Mouse (Mus musculus) adrenal gland, postnatal 10 days (tissue): ENCODE data around the gene Znrf2. TPM values are rescaled to one million over a fixed set of nuclear protein-coding genes. Genes with fewer than 3 reads are reported as not detected.

Experiments
- DNase-seq: peaks from one replicate; pipeline ENCODE4 v3.0.0; 2021; ENCODE audit warnings: mixed read lengths
- long read RNA-seq, 2 experiments: library from polyadenylated mRNA; stranded (forward); transcript quantifications; one replicate each; pipeline ENCODE4 v2.0.0; 2021
- total RNA-seq, 2 experiments: library from RNA; stranded (reverse); gene quantifications; 2 replicates each; pipeline ENCODE4 v1.2.3; 2021

Gene Znrf2
- 10 to 100 TPM; 25.5 to 31.6 TPM for total RNA-seq
- long read RNA-seq, experiment 1, full-length matches to known transcripts: 21 of 29 reads
- long read RNA-seq, experiment 1, partial matches to known transcripts: 0 of 29 reads
- long read RNA-seq, experiment 1, other reads (novel, unspliced or antisense): 8 of 29 reads
- long read RNA-seq, experiment 2, full-length matches to known transcripts: 6 of 10 reads
- long read RNA-seq, experiment 2, partial matches to known transcripts: 1 of 10 reads
- long read RNA-seq, experiment 2, other reads (novel, unspliced or antisense): 3 of 10 reads

DNA sequence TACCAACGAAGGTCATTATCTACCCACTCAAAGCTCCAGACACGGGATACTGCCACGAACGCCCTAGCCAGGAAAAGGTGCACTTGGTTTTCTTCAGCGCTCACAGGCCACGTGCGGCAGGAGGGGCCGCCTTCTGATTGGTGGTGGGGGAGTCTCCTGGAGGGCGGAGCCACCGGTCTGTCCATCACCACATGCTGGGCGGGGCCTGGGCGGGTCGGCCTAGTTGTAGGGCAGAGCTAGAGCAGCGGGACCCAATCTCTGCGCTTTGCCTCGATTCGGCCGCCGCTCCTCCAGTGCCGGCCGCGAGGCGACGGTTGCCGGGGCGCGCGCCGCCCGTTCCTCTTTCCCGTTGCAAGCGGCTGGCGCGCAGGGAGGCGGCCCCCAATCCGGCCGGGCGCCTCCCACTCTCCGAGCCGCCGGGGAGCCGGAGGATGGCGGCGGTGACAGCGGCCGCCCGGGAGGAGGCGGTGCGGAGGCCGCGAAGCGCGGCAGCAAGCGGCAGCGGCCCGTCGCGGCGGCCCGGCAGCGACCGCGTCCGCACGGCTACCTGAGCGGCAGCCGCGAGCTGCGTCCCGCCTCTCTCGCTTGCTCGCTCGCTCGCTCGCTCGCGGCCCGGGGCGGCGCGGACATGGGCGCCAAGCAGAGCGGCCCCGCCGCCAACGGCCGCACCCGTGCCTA, at the start of gene Znrf2:
Gene Znrf2, plus strand, starts transcription at position 529 of the 678 bp plus-strand sequence.
- peak; percentile 98 for DNase-seq

DNA sequence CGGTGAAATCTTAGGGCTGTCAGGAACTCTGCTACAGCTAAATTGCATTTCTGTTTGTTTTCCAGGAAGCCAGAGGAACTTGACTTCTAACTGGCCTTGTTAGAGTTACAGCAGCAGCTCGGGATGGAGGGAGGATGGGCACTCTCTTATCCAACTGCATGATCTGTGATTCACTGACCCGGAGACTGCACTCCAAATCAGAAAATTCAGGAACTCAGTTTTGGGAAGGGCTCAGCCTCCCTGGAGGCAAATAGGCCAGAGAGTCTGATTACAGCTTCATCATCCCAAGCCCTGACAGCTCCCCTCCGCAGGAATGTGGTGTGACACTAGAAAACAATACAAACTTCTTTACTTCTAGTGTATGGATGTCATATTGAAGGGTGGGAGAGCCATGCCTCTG, 49.0 kb upstream of the Znrf2 start:
- DNase-seq: no peak

DNA sequence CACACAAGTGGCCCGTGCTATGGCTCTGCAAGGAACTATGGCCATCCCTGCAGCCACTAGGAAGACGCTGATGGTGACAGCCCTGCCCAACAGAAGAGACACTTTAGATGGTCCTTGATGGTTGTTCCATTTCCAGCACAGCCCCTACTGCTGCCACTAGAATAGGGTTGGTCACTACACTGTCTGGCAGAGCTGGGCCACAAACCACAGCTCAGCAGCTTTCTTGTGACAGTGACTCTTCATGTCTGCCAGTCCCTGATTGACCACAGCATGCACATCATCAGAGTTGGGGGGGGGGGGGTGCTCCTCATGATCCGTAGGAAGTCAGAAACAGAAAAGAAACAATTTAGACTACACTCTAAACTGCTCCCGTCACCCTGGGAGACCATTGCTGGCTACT, 46.0 kb upstream of the Znrf2 start:
- DNase-seq: no peak

DNA sequence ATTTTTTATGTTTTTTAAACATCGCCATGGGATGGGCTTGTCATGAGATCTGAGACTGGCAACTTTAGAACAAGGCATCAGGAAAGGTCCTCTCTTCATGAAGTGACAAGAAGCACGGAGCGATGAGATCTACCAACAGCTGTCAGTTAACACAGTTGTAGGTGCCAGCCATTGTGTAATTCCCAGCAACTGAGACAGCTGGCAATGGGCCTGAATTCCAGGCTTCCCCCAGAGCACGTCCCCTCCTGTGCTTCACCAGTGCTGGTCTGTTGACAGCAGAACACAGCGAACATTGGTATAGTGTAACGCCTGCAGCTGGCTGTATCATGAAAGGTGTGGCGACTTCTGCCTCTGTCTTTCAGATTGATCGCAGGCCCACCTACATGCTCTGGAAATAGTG, 45.5 kb upstream of the Znrf2 start:
- DNase-seq: peak; percentile 45

DNA sequence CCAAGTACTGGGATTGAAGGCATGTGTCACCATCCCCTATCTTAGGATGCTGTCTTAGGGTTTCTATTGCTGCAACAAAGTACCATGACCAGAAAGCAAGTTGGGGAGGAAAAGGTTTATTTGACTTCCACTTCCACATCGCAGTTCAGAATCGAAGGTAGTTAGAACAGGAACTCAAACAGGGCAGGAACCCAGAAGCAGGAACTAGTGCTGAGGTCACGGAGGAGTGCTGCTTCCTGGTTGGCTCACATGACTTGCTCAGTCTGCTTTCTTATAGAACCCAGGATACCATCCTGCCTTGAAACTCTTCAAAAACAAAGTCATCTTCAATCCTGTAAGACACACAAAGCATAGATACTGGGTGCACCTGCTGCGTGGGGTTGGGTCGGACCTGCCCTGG, 44.6 kb upstream of the Znrf2 start:
- no peak for DNase-seq

DNA sequence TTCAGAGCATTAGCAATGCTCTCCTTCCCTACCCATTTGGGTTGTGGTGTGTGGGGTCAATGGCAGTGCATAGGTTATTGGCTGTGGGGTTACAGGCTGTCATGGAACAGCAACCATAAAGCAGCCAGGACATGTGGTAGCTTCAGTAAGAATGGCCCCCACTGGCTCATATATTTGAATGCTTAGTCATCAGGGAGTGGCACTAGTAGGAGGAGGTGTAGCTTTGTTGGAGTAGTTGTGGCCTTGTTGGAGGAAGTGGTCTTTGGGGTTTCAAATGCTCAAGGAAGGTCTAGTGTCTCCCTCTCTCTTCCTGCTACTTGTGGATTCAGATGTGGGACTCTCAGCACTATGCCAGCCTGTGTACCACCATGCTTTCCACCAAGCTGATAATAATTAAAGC, 41.0 kb upstream of the Znrf2 start:
- DNase-seq: no peak

DNA sequence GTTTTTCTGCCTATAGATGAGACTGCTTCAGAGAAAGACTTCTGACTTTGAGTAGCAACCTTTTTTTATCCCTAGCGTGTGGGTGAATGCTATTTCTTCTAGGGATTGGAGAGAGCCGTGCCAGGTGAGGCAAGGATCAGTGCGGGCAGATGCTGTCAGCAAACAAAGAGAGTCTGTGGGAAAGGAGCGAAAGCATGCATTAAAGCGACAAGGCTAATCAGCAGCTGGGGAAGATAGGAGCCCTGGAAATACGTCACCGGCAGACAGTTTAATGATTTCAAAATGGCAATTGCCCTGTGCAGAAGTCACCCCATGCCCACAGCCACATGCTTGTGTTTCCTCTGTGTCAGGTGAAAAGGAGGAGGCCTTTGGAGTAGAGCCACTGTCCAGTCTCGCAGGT, 39.1 kb upstream of the Znrf2 start:
- no peak for DNase-seq

DNA sequence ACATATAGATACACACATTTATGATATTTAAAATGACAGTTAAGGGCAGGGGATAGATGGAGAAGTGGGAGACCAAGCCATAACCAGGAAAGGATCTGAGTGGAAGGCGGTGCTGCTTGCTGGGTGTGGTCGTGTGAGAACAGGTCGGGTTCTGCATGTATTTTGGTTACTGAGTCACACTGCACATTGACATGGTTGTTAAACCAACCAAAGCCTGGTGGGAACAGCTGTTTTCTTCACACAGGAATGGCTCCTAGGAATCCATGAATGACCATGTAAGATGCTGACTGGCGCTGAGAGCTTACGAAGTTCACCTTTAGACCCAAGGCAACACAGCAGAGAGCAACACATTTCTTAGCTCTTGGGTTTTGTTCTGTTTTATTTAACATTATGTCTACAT, 36.7 kb upstream of the Znrf2 start:
- DNase-seq: no peak

DNA sequence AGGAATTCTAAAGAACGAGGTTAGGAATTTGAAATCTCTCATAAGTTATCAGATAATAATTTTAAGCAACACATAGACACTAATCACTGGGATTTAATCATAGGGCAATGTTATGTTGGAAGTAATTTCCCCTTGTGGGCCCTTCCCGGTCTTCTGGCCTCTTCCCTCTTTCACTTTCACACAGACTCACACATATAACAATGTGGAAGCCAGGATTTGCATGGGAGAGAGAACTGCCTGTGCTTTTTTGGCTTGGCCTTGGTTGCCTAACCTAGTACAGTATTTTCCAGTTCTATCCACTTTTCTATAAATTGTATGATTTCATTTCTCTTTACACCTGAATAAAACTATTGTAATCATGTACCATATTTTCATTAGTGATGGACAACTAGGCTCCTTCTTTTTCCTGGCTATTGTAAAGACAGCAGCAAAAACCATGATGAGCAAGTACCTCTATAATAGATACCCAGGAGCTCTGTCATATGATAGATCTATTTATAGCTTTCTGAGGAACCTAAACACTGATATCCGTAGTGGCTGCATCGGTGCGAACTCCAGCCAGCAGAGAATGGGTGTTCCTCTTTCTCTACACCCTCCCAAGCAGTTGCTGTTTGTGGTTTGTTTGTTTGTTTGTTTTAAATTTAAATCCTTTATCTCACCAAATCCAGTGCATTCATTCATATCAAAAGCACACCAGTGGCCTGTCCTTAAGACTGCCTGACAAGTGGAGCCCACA, 36.0 kb upstream of the Znrf2 start:
- no peak for DNase-seq

DNA sequence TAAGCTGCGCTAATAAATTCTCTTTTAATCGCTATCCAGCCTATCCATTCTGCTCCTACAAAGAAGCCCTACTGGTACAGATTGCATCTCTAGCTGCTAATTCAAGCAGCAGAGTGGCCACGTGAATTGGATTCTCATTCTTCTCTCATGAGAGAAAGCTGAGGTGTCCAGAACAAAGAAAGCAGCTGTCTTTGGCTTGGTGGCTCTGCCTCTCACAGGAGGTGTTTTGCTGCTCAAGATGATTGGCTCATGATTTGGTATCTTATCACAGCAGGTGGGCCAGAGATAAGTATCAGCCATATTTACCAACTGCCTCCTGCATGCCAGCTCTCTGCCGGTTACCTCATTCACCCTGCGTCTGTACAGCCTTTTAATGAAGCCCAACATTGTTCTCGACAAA, 34.8 kb upstream of the Znrf2 start:
- DNase-seq: no peak

DNA sequence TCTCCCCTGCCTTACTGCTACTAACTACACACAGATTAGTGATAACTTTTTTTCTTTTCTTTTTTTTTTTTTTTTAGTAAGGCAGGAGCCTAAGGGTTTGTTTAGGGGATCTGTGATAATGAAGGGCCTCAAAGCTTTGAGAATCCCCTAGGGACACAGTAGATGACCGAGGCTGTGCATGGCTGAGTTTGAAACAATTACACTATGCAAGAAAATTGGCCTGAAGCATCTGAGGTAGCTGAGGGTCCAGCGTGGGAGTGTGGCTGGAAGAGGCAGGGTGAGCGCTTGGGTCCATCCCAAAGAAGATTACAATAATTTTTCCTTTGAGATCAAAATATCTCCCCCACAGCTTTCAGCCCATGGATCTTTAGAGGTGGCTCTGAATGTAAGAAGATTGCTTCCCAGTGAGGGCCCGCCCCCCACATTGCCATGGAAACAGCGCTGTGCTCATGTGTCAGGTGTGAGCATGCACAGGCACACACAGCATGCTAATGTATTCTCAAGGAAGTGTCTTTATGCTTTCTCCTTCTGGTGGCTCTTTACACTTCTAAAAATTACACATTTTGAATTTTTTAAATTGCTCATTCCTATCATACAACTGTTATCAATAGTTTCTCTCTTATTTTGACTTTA, 31.5 kb upstream of the Znrf2 start:
- no peak for DNase-seq

DNA sequence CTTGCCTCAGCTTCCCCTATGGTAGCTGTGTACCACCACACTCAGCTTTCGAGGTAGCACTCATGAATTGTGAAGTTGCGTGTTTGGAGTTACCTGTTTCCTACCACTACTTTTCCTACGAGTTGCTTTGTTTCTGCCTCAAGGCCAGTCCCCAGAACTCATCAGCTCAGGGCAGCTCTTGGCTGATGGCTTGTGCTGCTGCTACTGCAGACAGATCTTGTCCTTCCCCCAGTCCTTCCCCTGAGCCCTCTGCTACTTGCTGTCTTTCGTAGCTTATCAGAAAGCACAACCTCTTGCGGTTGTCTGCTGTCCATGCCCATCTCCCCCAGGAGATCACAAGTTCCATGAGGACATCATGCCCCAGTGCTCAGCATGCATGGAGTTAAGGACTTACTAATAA, 29.9 kb upstream of the Znrf2 start:
- DNase-seq: no peak

DNA sequence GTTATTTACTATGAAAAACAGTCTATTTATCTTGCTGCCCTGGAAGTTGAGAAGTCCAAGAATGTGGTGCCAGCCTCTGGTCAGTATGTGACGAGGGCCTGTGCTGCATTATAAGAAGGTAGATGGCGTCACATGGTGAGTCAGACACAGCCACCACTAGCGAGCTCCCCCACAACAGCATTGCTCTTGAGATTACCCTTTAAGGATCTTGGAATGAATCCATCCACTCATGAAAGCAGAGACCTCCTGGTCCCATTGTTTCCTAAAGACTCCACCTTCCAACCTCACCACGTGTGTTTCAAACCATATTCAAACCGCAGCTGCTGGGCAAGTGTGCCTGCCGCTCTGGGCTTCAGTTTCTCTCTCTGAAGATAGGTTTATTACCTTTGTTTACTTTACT, 28.2 kb upstream of the Znrf2 start:
- no peak for DNase-seq

DNA sequence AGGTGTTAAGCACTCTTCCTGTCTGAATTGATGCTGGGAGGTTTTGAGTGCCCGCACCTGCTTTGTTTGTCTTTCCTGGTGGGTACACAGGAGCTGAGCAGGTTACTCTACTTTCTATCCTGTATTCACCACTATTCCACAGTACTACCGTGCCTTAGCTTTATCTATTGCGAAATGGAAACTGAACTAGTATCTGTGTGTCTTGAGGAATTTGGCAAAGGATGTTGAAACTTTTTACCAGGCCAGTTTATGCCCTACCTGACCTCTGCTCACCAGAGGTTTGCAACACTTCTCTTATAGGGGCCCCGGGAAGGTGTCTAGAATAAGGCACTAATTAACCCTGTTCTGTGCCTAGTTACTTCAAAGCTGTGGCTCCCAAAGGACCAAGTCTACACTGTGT, 27.6 kb upstream of the Znrf2 start:
- DNase-seq: no peak

DNA sequence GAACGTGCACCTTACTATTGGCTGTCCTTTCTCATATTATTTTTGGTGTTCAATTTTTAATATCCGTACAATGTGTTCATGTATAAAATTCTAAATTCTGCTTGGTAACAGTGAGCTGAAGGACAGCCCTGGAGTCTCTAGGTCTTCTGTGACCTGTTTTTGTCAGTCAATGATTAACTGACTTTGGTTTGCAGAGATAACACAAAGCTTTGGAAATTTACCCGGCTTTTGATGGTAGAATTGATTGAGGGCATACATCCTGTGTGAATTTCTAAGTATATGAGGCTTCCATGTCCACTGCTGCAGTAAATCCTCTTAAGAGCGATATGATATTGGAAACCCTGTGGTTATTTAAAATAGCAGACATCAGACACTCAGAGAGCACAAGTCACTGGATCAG, 26.6 kb upstream of the Znrf2 start:
- DNase-seq: no peak

DNA sequence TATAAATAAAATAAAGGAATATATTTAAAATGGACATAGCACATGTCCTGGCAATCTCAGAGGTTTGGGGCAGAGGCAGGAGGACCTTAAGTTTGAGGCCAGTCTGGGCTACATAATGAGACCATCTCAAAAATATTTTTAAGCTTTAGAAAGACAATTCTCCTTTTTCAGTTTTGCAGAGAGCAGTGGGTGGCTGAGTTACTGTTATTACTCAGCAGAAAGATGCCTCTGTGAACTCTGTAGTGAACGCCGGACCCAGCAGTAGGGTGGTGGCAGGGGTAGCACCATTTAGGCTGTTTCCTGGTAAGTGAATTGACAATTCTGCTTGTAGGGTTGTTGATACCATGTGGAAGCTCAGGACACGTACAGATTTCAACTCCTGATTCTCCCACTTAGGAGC, 22.9 kb upstream of the Znrf2 start:
- no peak for DNase-seq

DNA sequence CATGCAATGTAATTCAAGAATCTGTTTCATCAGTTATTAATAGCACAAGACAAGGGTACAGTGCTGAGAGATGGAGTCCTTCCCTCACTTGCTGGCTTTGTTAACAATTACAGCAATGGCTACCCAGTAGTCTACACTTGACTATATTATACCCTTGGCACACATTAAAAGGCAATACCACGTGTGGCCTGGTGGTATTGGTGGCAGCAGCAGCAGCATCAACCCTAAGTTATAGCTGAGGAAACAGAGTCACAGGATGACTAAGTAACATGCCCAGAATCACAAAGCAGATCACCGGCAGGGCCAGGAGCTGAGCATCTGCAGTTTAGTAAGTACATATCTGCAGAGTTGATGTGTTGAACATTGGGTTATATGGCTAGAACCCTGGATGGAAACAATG, 22.3 kb upstream of the Znrf2 start:
- no peak for DNase-seq

DNA sequence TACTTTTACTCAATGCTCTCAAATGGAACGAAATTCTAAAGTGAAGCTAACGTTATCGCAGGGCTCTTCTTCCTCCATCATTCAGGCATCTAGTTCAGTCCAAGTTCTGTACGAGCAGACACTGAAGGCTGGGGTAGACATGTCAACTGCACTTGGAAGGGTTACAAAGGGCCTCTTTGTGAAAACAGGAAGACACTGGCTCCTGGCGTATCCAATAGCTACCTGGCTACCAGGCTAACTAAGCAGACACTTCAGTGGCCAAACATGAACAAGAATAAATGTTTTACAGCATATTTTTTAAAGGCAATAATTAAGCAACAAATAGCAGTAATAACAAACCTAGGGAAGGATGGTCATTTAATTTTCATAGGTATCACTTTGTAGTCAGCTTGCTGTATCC, 21.7 kb upstream of the Znrf2 start:
- no peak for DNase-seq

DNA sequence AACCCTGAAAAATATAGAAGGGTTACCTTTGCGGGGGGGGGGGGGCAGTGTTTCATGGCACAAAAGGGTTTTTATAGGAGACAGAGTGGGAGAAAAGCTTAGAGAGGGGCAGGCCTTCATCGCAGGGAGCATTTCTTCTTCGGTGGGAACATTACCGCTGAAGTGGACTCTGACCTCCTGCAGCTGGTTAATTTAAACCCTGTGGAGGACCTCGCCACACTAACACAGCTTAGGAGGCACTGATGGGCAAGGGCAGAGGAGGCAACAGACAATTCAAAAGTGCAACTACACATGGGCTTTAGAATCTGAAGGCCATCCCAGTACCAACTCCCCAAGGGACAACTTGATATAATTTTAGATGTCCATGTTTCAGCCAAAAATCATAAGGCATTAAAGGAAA, 20.7 kb upstream of the Znrf2 start:
- DNase-seq: no peak

DNA sequence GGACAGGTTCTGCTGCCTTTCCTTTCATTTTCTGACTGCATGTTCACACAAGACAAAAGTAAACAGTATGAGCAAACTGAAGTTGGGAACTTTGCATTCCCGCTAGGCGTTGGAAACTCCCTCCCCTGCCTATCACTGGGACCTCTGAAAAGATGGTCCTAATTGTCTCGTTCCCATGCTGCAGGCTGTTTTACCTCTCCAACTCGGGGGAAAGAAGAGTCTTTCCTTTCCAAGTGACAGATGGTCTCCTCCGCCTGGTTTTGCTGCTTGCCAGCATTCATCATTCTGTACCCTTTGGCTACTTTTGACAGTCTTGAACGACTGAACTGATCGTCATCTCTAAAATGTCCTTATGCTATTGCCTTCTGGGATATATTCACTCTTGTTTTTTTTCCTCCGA, 14.4 kb upstream of the Znrf2 start:
- no peak for DNase-seq

DNA sequence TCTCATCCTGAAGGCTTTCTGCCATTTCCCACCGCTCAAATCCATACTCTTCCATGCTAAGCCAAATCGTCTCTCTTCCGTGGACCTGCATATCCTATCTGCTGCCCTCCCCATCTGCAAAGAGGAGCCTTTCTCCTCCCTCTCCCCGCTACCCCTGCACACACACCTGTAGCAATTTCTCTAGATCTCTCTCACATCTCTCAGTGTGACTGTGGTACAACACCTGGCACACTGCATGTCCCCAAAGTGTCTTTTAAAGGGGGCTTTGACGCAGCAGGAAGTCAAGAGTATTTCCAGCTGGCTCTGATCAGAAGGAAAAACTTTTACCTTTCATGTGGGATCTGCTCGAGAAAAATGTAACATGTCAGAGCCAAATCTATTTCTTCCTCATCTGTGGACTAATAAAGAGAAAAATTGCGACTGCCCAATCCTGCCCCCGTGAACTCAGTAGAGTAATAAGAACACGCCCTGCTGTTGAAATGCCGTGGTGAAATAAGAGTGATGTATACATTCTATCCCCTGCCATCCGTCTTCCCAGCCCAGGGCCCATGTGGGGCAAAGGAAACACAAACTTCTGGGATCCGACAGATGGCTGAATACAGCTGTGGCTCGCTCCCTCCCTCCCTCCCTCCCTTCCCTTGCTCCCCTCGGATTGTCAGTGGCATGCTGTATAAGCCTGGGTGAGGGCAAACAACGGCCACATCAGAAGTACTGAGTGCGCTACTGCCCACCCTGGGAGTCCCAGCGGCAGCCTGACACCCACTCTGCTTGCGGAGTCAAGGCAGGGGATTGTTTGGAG, 12.5 kb upstream of the Znrf2 start:
- DNase-seq: no peak

DNA sequence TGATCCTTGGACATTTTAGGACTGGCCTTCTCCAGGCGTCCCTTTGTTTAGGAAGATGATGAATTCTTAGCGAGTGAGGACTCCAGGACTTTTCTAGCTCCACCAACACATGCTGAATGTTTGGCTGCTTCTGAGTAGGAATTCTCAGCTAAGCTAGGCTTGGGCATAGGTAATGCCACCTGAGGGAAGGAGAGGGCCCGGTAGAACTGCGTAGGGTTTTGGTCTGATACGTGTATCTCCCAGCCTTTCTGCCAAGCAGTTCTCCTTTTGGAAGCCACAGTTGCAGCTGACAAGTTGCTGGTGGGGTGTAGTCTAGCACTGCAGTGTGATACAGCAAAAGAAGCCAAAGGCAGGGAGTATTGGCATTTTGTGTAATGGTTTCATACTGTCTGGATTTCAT, 10.9 kb upstream of the Znrf2 start:
- DNase-seq: no peak
